Mouse (Mus musculus) c-Kit-positive CD71-positive TER-119-negative erythroid progenitor cells, embryonic 14.5 days (primary cell): ENCODE data around the gene Kat5.
A peak's percentile ranks its signal among the peaks of the same experiment; 100 is the strongest.

Experiments
- DNase-seq: peaks from one replicate; pipeline ENCODE4 v3.0.0-alpha.2; 2013; ENCODE audit warnings: low read depth

The Kat5 gene

GRCm38 (mm10) chr19:5570353-5571246 lies 39.4 kb downstream of the Kat5 start:
- DNase-seq: no peak

GRCm38 (mm10) chr19:5569521-5569920 lies 40.5 kb downstream of the Kat5 start:
- no peak for DNase-seq

- DNase-seq: peak; percentile 90
These were observed 41.4 kb downstream of the Kat5 start for GRCm38 (mm10) chr19:5568470-5569140.

GRCm38 (mm10) chr19:5567534-5568469 lies 42.2 kb downstream of the Kat5 start, which contains the start of gene Ap5b1:
Gene Ap5b1, plus strand, starts transcription at chr19:5568025.
- DNase-seq: peak; percentile 72

GRCm38 (mm10) chr19:5567180-5567533 lies 42.9 kb downstream of the Kat5 start:
- no peak for DNase-seq

- no peak for DNase-seq
These were observed 43.7 kb downstream of the Kat5 start for GRCm38 (mm10) chr19:5566316-5566715.

GRCm38 (mm10) chr19:5562776-5563175 lies 47.3 kb downstream of the Kat5 start:
- no peak for DNase-seq

- no peak for DNase-seq
These were observed 48.2 kb downstream of the Kat5 start for GRCm38 (mm10) chr19:5561886-5562285.

- DNase-seq: no peak
These were observed 48.7 kb downstream of the Kat5 start for GRCm38 (mm10) chr19:5561252-5561790.

GRCm38 (mm10) chr19:5560457-5561041 lies 49.5 kb downstream of the Kat5 start, which contains the start of gene Ovol1:
Gene Ovol1, minus strand, starts transcription at chr19:5560646.
- no peak for DNase-seq

- DNase-seq: no peak
These were observed 50.2 kb downstream of the Kat5 start for GRCm38 (mm10) chr19:5559631-5560456.

- no peak for DNase-seq
These were observed 50.8 kb downstream of the Kat5 start for GRCm38 (mm10) chr19:5559229-5559628.

GRCm38 (mm10) chr19:5558770-5559169 lies 51.3 kb downstream of the Kat5 start:
- no peak for DNase-seq

- DNase-seq: no peak
These were observed 51.9 kb downstream of the Kat5 start for GRCm38 (mm10) chr19:5558169-5558568.

- DNase-seq: no peak
These were observed 55.8 kb downstream of the Kat5 start for GRCm38 (mm10) chr19:5554212-5554611.

GRCm38 (mm10) chr19:5553802-5554201 lies 56.2 kb downstream of the Kat5 start:
- DNase-seq: no peak
